Mouse (Mus musculus) cerebellum, postnatal 14 days (tissue): Measurements from ENCODE around the gene Rbm7.
"Not testable (repeated sequence)": the region's sequence is repeated elsewhere in the genome, so short reads cannot be mapped to it uniquely, and the experiment has no call there.

Experiments used
- DNase-seq, 2 experiments: peaks; one replicate each; pipeline ENCODE4 v3.0.0; 2021; ENCODE audit warnings: mixed read lengths in 2 of 2

Gene Rbm7

DNA sequence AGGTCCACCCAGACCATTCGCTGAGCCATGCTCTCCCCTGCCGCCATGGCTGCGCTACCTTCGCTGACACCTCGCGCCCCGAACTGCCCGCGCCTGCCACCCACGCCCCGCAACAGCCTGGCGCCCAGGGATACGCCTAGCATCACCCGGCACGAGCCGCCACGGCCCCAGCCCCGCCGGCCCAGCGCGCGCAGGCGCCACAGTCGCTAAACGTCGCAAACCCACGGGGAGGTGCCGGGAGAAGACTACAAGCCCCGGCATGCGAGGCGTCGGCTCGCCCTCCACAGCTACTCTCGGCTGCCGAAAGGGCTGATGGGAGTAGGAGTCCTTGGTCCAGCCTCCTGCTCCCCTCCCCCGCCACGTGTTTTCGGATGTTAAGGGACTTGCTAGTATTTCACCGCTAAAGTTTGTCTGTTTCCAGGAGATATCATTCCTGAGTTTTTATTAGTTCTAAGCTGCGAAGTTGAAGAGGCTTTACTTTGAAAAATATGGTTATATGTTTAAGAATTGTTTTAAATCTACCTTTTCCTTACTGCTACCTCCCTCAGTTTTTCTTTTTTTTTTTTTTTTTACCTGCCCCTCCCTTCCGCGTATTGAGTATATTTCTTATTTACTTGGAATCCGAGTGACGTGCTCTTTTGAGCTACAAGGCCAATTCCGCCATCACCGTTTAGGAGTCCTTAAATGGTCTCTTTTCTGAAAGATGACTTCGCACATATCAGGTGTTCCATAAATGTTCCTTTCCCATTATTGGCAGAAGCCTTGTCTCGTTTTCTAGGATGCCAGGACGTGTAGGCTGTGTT is 14.5 kb downstream of the Rbm7 start, which contains the start of gene Rexo2:
TSS of gene Rexo2 (minus strand) at position 213 of the 803 bp plus-strand sequence.
- DNase-seq, result peak; percentile 96 to 97

DNA sequence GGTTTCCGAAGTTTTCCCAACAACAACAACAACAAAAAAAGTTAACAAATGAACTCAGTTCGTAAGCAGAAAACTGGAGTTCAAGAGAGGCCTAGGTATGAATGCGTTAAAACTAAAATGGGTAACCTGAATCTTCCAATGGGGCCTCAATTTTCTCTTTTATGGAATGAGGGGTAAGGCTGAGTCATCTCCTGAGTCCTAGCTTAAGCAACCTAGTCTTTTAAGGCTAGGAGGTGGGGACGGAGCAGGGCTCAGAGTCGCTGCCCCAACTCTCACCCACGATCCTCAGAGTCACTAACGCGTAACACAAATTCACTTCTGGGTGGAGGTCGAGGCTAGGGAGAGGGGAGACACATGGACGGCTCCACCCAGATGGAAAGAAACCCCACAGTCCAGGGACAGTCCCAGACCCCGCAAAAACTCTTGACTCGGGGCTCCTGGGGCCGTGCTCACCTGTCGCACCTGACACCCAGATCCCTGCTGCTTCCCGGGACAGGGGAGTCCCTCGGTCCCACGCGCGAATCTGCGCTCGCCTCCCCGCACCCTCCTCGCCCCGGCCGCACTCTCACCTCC is 15.2 kb downstream of the Rbm7 start:
- no peak for DNase-seq

DNA sequence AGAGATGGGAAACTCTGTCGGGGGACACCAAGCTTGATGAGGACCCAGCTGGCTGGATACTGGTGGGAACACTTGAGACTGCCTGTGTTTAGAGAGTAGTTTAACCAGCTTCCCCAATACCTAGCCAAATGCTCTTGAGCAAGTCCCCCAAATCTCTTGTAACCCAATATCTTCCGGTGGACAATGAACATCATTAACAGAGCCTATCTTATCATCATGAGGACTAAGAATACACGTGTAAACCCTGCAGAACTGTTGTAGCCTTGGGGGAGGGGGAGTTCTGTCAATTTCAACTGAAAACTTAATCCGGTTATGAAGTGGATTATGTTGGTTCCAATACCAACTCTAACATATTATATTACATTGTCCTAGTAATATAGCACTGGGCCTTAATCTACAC is 16.3 kb downstream of the Rbm7 start:
- DNase-seq, result no peak

DNA sequence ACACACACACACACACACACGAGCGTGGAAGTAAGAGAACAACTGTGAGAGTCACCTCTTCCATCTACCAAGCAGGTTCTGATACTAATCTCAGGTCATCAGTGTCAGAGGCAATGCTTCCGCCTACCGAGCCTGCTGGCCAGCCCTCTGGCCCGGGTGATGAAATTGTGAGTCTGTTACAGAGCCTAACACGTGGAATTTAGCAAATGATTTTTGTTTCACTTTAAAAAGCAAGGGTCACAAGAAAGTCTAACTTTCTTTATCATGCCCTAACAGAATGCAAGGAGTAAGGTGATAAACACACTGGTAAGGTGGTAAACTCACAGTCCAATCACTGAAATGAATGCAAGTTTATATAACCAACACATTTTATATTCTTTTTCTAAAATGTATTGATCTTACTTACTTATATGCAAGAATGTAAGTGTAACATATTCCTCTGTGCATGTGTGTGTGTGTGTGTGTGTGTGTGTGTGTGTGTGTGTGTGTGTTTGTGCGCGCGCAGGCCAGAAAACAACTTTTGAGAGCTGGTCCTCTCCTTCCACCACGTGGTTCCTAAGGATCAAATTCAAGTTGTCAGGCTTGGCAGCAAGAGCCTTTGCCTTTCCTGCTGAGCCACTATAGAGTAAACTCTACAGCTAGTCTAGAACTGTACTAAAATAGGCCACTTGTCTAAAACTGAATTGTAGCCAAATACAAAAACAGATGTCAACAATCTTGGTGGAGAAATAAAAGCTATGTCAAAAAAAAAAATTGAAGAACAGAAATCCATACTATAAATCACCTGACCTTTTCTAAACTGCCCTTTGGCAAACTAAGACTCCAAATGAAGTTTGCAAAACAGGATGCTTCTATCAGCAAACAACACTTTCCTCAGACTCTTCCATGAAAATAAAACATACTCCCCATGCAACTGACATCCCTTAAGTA is 18.6 kb downstream of the Rbm7 start:
- DNase-seq, result no peak

DNA sequence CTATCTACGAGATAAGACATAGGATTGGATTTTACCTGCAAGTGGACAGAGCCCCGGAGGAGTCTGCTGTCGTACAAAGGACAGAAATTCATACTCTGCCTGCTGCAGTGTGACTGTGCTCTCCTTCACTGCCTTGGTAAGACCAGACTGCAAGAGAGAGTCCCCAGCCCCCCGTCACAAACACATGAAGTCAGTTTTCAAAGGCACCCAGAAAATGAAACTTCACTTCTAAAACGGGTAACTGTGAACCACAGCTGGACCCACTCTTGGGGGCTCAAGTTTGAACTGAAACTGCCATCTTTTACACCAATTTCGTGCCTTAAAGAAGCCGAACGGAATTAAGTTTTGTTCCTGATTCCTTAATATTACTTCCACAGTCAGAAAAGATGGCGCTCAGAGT is 20.7 kb downstream of the Rbm7 start:
- no peak for DNase-seq

DNA sequence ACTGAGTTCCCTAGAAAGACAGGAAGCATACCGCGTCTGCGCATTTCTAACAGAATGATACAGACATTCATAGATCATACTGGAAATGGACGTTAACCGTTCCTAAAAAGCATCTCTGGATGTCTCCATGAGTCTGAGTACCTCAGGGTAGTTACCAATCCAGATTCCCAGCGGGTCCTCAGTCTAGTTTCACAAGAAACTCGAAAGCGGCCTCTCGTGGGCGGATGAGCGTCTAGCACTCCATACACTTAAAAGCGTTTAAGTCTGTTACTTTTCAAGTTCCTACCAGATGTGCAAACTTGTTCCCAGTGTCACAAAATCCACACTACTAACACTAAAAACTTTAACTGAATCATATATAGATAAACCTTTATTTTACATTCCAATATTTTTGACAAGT is 22.0 kb downstream of the Rbm7 start:
- DNase-seq, result no peak

DNA sequence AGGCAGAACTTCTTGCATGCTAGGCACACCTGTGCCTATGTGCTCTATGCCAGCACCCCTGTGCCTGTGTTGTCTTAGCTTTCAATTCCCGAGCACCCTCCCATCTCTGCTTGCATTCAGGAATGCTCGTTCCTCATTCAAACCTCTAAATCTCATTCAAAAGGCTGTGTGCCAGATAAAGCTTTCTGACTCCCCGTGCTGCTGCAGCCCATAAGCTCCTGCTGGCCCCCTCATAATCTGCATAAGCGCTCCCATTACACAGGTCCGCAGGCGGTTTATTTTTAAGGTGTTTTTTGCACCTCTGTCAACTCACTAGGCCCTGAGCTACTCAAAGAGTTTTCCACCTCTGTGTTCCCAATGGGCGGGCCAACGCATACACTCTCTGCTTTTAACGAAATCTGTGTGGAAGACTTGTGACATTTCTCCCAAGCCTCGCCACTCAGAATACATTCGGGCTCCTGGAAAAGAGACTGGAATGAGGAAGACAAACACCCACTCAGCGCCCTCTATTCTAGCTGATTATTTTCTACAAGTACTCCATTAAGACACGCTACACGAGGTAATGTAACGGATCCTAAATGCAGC is 22.6 kb downstream of the Rbm7 start:
- DNase-seq, result no peak

DNA sequence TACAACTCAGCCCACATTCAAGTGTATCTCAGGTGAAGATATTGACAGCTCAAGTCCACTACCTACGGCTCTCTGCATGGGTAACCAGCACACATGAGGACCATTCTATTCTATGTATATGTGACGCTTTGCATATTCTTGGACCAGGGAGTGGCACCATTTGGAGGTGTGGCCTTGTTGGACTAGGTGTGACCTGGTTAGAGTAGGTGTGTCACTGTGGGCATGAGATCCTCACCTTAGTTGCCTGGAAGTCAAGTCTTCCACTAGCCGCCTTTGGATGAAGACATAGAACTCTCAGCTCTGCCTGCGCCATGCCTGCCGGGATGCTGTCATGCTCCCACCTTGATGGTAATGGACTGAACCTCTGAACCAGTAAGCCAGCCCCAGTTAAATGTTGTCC is 27.6 kb downstream of the Rbm7 start:
- DNase-seq, result not testable (repeated sequence)

DNA sequence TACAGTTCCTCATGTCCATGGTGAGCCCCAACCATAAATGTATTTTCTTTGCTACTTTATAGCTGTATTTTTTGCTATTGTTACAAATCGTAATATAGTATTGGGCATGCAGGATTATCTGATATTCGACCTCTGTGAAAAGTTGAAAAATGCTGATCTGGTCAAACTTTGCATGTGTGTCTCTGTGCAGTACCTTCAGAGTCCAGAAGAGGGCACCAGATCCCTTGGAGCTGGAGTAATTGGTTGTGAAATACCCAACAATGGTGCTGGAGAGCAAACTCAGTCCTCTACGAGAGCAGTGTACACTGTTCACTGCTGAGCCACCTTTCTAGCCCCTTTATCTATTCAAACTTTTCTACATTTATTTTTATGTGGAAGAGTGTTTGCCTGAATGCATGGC is 28.3 kb downstream of the Rbm7 start:
- peak; percentile 70 to 81 for DNase-seq

DNA sequence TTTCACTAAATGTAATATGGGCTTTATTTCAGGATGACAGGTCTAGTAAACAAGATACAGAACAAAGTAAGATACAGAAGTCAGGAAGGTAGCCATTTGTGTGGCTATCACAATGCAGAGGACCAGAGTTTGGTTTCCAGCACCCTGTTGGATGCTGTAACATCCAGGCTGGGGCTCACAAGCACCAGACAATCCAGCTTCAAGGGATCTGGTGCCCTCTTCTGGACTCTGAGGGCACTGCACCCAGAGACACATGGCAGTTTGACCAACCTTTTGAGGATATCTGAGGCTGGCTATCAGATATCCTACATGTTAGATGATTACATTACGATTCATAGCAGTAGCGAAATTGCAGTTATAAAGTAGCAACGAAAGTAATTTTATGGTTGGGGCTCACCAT is 29.4 kb downstream of the Rbm7 start:
- no peak for DNase-seq

DNA sequence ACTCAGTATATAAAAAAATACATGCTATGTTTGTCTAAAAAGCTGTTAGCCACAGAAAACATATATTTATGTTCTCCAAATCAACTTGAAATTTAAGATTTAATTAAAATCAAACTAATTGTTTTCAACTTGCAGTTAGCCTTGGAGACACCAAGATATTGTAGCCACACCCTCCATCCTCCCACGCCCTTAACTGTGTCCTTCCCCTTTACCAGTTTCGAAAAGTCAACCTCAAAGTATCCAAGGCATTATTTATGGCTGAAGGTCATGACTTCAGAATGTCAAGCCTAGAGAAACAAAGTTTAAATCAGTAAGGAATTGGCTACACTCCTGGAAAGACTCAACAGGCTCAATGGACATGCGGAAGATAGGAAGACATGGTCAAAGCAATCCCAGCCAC is 33.6 kb downstream of the Rbm7 start:
- DNase-seq, result no peak

DNA sequence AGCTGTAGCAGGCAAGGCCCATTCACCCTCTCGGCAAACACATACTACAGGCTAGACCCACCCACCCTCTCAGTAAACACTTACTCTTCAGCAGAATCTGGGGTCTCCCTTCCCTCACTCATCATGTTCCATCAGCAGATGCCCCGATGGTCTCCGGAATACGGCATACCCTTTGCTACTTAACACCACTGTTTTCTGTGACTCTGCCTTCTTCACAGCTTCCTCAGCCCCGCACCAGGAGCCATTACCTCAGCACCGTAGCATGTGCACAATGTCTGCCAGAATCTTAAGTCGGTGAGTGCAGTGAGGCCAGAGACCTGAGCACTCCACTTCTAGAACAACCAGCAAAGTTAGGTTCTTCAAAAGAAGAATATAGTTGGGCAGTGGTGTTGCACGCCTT is 34.4 kb downstream of the Rbm7 start:
- no peak for DNase-seq

DNA sequence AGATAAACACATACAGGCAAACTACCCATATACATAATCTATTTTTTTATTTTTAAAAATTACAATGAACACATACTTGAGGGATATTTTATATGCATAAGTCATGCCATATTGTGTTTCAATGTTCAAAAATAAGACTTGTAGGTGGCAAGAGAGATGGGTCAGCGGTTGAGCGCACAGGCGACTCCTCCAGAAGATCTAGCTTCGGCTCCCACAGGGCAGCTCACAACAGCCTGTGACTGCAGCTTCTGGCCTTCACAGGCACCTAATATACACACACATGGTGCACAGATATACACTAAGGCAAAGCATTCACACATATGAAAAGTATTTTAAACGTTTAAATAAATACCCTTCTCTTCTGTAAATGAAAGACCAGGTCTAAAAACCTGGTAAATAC is 35.7 kb downstream of the Rbm7 start:
- DNase-seq, result no peak

DNA sequence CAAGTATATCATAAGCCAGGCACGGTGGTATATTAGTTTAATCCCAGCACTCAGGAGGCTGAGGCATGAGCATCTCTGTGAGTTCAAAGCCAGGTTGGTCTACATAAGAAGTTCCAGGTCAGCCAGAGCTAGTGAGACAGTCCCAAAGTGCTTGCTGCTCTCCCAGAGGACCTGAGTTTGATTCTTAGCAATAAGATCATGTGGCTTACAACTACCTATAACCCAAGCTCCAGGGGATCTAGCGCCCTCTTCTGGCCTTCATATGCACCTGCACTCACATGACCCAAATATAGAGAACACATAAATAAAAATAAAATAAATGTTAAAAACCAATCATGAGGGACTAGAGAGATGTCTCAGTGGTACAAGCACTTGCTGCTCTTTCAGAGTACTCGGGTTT is 36.2 kb downstream of the Rbm7 start:
- DNase-seq, result no peak

DNA sequence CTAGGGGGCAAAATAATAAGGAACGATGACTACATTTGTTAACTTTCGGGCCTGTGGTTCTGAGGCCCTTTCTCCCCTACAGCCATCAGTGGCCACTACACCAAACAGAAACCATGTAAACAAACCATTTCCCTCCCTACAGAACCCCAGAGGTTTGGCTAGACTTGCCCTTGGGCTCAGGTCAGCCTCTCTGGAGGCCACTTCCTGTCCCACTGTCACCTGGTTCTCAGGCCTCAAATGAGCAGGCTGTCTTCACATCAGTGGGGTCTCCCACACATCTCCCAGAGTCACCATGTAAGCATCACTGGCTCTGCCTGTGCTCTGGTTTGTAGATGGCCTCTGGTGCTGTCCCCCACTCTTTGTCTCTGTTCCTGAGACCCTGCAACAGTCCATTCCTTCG is 39.1 kb downstream of the Rbm7 start:
- no peak for DNase-seq

DNA sequence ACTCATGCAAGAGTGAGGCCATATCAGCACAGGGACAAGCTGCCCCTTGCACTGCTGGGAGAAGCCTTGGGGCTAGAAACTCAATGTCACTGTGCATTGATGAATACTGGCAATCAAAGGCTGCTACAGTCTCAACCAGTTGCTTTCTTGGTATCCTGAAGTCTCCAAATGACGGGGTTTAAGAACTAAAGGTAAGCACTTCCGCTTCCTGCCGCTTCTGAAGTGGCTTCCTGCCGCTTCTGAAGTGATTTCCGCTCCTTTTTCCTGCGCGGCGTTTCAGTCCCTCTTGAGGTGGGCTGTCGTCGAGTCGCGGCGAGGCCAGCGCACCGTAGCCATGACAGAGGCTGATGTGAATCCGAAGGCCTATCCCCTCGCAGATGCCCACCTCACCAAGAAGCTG is 45.0 kb downstream of the Rbm7 start:
- no peak for DNase-seq

DNA sequence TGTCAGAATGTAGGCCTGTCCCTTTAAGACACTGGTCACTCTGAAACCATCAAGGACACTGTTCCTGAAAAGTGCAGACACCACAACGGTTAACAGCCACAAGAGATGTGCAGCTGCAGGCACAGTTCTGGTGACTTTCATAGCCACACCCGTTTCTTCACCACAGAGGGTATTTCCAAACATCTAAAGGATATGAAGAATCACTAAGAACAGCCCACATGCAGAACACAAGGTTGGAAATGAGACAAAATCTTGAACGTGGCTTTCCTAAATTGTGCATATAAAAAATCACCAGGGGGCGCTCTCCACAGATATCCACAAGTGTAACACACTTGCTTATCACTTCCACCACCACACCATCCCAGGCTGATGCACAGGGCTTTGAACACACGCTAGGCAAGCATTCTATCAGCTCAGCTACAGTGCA is 47.3 kb downstream of the Rbm7 start:
- DNase-seq, result peak; percentile 39 to 51

DNA sequence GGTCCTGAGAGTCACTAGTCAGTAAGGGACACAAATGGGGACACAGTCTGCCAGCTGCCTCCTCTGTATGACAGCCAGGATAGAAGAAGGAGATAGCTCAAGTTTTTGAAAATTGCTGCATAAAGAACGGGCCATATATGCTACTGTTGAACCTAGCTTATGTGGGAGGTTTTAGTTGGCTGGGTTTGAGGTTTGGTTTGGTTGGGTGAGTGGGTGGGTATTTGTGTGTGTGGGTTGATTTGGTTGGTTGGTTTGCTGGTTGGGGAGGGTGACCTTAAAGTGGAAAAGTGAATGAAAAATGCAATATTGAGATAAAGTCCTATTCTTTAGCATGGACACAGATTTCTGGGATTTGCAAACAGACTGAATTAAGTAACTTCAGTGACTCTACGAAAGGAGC is 50.3 kb downstream of the Rbm7 start:
- DNase-seq, result no peak

DNA sequence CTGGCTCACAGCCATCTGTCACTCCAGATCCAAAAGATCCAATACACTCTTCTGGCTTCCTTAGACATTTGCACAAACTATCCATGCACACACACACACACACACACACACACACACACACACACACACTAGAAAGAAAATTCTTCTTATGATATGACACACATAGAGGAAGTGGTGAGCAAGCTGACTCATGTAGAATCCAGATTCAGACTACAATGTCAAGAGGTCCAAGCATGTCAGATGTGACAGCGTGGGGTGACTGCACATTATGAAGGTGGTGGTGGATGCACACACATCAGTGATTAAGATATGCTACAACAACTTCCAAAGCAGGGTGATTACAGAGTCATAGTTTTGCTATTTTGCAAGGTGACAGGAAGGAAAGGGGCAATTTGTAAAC is 51.2 kb downstream of the Rbm7 start:
- no peak for DNase-seq
